Mouse (Mus musculus) erythroid progenitor cell, adult 5-6 weeks (primary cell): ENCODE measurements around the gene Stard9. TPM values are rescaled to one million over a fixed set of nuclear protein-coding genes. Genes with fewer than 3 reads are reported as not detected.

ENCODE experiments used
- ATAC-seq: replicated peaks from 2 replicates; pipeline ENCODE4 v1.8.0; 2016; ENCODE audit warnings: moderate number of reproducible peaks, mild to moderate bottlenecking, moderate TSS enrichment, inconsistent platforms; ENCODE audit not compliant: poor library complexity, low FRiP score, severe bottlenecking
- total RNA-seq, 2 experiments: library from RNA; stranded (forward) in 1 of 2; stranded (reverse) in 1 of 2; fragments of 150-400 nt in 1 of 2; fragments of 186-747, 209-891 nt in 1 of 2; gene quantifications; 2 replicates each; pipeline versions ENCODE4 v1.2.3 to v1.2.4; 2015 to 2017; ENCODE audit warnings: low replicate concordance in 2 of 2

The Stard9 gene
- total RNA-seq, 2 experiments from 2014 or later, result 1.7 to 3.8 TPM

DNA sequence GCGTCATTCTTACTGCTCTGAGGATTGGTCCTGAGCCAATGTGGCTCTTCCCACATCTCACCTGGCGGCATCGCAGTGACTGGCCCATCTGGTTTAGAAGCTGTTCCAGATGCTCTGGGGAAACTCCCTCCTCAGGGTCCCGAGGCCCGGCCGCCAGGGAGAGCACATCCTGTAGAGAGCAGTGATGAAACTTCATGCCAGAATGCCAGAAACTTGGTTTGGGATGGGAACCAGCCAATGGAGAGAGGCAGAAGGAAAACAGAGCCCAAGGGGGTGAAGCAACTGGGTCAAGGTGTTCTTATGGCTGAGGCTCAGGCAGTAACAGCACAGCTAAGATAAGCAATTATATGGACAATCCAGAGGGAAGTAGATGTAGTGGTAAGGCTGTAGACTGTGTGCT lies 91.9 kb downstream of the Stard9 start:
- no peak for ATAC-seq

DNA sequence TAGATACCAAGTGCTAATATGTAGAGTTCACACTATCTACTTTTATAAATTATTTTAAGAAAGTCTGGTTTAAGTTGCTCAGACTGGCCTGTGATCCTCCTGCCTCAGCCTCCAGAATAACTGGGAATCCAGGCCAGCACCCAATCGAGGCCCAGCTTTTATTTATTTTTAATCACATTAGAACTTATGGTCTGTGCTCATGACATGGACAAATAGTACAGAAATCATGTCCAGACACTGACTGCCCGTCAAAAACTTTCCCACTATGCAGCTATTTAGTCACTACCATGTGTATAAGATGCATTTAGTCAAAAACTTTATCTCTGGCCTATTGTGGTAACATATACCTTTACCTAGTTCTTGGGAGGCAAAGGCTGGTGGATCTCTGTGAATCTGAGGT lies 93.0 kb downstream of the Stard9 start:
- no peak for ATAC-seq

DNA sequence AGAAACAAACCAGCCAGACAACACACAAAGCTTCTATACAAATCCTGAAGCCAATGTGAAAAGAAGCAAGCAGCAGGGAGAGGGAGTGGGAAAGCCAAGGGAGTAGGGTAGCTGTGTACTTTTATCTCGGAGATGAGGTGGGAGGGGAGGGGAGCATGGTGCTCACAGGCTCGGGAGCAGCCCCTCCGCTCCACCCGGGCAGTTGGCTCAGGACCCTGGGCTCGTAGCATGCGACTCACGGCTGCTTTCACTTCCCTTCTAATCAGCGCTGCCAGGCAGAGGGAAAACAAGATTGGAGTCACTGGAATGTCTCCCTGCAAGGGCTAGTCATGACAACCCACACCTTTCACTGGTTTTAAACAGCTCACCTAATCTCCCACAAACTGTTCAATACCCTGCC lies 93.6 kb downstream of the Stard9 start:
- no peak for ATAC-seq

DNA sequence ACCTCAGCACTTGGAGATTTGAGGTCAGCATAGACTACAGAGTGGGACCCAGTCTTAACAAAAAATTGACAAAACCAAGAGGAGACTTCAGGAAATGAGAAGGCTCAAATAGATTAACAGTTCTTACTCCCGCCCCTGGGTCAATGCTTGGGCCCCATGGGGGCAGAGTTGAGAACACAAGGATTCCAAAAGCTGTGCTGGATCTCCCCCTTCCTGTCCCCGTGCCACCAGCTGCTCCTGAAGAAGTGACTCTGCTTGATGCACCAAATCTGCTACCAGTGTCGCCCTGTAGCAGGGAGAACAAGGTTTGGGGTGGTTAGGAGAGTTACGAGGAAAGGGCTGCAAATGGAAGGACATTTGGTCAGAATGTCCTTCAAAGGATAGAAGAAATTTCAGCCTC lies 94.7 kb downstream of the Stard9 start:
- no peak for ATAC-seq

DNA sequence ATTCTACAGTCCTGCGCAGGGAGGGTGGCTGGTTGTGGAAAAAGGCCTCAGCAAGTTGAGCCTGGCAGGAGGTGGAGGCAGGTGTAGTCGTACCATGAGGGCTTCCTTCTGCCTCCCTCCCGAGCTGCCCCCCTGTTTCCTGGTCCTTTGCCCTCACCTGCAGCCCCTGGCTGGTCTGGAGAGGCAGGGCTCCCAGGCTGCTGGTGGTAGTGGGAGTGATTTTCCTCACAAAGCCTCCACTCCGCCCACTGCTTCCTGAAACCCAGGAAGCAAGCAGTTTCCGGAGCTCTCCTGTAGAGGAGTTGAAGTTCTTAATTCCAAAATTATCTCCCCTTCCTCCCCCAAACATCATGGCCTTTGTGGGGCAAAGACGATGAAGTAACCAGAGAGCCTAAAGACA lies 95.3 kb downstream of the Stard9 start:
- ATAC-seq, result no peak

DNA sequence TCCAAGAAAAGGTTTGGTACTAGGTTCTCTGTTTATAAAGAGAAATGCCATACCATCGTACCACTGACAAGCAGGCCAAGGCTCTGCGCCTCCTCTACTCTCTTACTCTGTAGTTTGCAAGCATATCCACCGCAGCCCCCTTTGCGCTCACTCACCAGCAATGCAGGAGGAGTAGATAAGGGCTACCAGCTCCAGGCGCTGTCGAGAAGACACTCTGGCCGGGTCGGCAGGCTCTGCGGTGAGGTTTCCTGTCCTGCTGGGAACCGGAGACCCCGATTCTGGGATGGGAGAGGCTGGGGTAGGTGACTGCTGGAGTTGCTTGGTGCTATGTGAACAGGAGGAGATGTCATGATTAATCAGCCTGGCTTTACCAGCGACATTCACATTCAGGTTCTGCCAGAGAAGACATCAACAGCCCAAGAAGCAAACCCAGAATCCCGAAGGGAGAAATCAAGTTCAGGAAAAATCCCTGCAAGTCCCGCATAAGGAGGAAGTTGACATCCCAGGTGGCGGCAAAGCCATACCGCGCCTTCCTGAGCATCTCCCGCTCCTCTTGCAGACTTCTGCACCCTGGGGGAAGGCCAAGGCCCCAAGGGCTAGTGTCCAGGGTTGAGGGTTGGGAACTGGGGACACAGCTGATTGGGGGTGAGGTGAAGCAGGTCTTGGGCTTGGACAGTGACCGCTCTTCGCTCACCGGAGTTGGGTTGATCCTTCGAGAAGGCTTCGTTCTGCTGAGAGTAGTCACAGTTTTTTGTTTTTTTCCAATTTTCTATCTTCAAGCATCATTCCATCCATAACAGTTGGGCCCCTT lies 101.1 kb downstream of the Stard9 start:
- ATAC-seq, result peak; percentile 52

DNA sequence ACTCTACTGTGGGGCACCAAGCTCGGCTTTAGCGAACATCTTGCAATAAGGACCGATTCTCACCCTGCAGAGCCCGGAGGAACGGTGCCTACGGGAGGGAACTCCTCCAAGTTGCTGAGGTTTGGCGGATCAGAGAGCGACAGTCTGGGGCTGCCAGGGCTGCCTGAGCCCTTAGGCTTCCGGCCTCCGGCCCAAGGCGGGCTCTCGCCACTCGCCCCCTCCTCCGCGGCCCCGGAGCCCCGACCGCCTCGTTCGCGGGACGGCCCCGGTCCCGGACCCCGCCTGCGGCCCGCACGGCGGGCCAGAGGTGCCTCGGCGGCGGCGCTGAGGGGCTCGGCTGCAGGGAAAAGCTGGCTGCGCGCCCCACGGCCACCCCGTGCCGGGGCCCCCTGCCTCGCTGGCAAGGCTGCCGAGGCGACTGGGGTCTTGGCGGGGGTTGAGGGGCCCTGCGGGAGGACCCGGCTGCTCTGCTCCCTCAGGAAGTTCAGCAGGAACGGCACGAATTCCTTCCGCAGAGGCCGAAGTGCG lies 101.8 kb downstream of the Stard9 start:
- 0 out of 2 replicates have a peak, but pooled peaks have one; percentile 7 for ATAC-seq

DNA sequence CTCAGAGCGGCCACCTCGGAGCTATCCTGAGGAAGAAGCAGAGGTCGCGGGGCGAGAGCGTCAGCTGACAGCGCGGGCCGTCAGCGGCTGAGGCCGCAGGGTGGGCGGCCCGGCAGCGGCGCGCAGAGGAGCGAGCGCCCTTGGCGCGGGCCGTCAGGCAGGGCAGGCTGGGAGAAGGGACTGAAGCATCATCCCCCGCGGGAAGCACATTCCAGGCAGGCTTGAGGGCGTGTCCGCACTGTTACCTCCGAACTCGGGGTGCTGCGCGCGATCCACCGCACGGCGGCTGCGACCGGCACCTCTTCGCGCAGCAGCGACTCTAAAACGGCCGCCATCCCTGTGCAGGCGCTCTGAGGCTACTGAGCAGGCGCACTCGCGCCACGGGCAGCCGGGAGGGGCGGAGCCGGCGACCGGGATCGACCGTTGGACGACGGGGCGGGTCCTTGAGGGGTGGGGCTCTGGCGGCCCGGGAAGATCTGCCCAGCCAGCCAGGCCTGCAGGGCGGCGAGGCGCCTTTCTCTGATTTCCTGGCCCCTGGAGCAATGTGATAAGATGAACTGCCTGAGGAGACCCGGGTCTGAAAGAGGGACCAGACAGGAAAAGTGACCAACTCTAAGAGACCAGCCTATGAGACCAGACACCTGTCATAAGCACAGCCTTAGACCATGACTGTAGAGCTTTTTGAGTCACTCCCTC lies 102.4 kb downstream of the Stard9 start:
- peak; percentile 90 for ATAC-seq

DNA sequence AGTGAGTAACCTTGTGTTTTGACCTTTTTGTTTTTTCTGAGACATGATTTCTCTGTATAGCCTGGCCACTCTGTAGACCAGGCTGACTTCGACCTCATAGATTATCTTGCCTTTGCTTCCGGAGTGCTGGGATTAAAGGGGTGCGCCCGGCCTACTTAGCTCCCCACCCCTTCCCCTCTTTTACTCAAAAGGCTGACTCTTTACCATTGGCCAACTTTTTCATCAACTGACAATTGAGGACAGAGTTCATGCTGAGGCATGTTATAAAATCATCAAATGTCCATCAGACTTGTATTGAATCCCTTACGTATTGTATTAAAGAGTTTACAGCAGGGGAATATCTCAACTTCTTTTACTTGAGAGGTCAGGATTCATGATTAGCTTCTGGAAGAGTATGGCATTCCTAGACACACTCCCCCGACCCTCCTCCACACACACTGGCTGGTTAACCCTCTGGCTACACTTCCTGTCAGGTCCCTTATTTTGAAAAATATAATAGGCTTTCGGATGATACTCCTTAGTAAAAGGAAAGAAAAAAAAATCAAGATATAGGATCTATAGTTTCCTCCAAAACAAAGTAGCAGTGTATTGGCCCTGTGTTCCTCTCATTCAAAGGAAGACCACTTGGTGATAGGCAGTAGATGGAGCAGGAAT lies 103.1 kb downstream of the Stard9 start:
- ATAC-seq, result no peak; the same call in 1 of the 2 replicates

DNA sequence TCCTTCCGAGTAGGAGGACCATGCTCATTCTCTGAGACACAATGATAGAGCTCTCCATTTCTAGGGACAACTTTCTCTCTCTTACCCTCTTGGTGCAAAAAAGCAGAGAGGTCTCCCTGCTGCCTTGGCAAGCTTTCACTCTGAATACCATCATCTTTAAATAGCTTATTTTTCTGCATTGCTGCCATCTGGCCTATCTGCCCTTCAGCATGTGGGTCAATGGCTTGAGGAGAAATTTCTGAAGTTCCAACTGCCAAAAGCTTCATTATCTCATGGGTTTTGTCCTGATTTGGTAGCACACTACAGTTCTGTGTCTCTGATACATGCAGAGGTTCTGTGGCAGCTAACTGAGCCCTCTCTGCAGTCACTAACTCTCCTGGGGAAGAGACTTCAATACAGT lies 116.6 kb downstream of the Stard9 start:
- ATAC-seq, result no peak

DNA sequence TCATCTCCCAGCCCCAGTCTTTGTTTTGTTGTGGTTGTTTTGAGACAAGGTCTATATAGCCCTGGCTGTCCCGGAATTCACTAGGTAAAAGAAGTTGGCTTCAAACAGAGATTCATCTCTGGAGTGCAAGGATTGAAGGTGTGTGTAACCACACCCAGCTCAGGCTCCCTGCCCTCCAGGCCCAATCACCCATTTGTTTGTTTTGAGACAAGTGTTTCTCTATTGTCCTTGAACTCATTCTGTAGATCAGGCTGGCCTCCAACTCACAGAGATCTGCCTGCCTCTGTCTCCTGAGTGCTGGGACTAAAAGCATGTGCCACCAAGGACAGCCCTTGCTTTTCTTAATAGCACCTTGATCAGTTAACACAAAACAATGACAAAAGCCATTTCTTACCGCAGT lies 119.1 kb downstream of the Stard9 start:
- no peak for ATAC-seq

DNA sequence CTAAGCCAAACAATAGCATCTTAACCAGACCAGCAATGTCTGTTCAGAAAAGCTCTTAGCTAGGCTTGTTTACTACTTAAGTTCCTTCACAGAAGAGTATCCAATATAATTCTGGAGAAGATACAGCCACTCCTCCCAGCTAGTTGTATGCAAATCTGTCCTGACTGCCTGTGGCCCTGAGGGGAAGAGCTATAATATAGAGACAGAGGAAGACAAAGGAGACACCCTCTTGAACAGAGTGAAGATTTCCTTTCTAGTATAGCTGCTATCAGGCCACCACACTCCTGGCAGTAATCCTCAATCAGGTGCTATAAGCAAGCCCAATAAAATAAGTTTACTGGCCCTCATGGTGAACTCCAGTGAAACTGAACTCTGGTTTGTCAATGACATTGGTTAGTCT lies 133.0 kb downstream of the Stard9 start:
- ATAC-seq, result no peak

DNA sequence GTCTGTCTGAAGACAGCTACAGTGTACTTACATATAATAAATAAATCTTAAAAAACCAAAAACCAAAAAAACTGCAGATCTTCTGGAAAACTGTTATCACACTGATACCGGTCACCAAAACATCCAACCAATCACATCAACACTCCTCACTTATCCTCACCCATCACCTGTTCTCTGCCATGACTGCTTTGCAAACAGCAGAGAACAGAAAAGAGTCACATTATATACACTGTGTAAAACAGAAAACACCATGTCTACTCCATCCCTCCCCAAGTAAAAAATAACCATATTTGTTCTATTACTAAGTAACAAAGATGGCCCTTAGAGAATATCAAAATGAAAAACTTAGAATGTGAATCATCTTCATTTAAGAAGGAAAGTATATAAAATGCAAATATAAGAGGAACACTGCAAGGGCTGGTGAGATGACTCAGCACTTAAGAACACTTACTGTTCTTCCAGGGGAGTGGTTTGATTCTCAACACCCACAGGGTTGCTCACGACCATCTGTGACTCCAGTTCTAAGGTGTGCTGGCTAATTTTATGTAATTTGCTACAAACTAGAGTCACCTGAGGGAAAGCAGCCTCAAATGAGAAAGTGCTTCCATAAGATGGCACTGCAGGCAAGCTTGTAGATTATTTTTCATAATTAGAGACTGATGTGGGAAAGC lies 141.5 kb downstream of the Stard9 start:
- no peak for ATAC-seq

Other genes with a start within 250 kb of the Stard9 start
- 15.5 and 18.7 TPM in 2 replicates for gene Ganc, start 225.2 kb upstream of the Stard9 start, total RNA-seq (2015; ENCODE audit: low replicate concordance)
- 13.4 and 21.8 TPM in 2 replicates for gene Ganc, start 225.2 kb upstream of the Stard9 start, total RNA-seq (2017; ENCODE audit: low replicate concordance)
- gene Tmem87a, start 225.0 kb upstream of the Stard9 start, total RNA-seq (2015; ENCODE audit: low replicate concordance), result 15.1 and 19.3 TPM in 2 replicates
- gene Tmem87a, start 225.0 kb upstream of the Stard9 start, total RNA-seq (2017; ENCODE audit: low replicate concordance), result 27.1 and 37.3 TPM in 2 replicates
- not detected in 2 replicates for gene Capn3, start 173.1 kb upstream of the Stard9 start, total RNA-seq (2015; ENCODE audit: low replicate concordance)
- gene Capn3, start 173.1 kb upstream of the Stard9 start, total RNA-seq (2017; ENCODE audit: low replicate concordance), result not detected in 2 replicates
- gene Zfp106, start 65.3 kb upstream of the Stard9 start, total RNA-seq (2015; ENCODE audit: low replicate concordance), result 15.9 and 36.4 TPM in 2 replicates
- 22.2 and 43.4 TPM in 2 replicates for gene Zfp106, start 65.3 kb upstream of the Stard9 start, total RNA-seq (2017; ENCODE audit: low replicate concordance)
- gene Snap23, start 61.5 kb upstream of the Stard9 start, total RNA-seq (2015; ENCODE audit: low replicate concordance), result 41.1 and 46.5 TPM in 2 replicates
- gene Snap23, start 61.5 kb upstream of the Stard9 start, total RNA-seq (2017; ENCODE audit: low replicate concordance), result 50.7 and 91.2 TPM in 2 replicates
- 2.5 and 16.9 TPM in 2 replicates for gene Haus2, start 19.7 kb upstream of the Stard9 start, total RNA-seq (2015; ENCODE audit: low replicate concordance)
- 8.4 and 11.9 TPM in 2 replicates for gene Haus2, start 19.7 kb upstream of the Stard9 start, total RNA-seq (2017; ENCODE audit: low replicate concordance)
- gene Lrrc57, start 19.6 kb upstream of the Stard9 start, total RNA-seq (2015; ENCODE audit: low replicate concordance), result 10.5 and 33.9 TPM in 2 replicates
- 12.3 and 30.9 TPM in 2 replicates for gene Lrrc57, start 19.6 kb upstream of the Stard9 start, total RNA-seq (2017; ENCODE audit: low replicate concordance)
- 67.0 and 68.7 TPM in 2 replicates for gene Cdan1, start 221.0 kb downstream of the Stard9 start, total RNA-seq (2015; ENCODE audit: low replicate concordance)
- gene Cdan1, start 221.0 kb downstream of the Stard9 start, total RNA-seq (2017; ENCODE audit: low replicate concordance), result 76.3 and 114 TPM in 2 replicates
- 0.72 and 1.7 TPM in 2 replicates for gene Ttbk2, start 221.5 kb downstream of the Stard9 start, total RNA-seq (2015; ENCODE audit: low replicate concordance)
- 2.4 and 3.0 TPM in 2 replicates for gene Ttbk2, start 221.5 kb downstream of the Stard9 start, total RNA-seq (2017; ENCODE audit: low replicate concordance)